Mouse (Mus musculus): ENCODE data around the gene Cnnm4. TPM values are rescaled to one million over a fixed set of nuclear protein-coding genes. Genes with fewer than 3 reads are reported as not detected.

Cnnm4 gene
- total RNA-seq, 2 experiments from 2014 or later, result 13.2 to 13.8 TPM

- intact Hi-C loops (cut with DNase I), result loop anchor here (1.0 to 2.0 kb wide), 5 partner anchors 87 to 197 kb away; no protein-coding TSS in a partner anchor
- H3K27ac ChIP-seq, result peak overlapping the region; percentile 19
- DNase-seq (ENCODE audit: extremely low spot score in 1 of 2, low spot score in 2 of 2), result peak in 1 of 2 experiments; percentile 35
- no peak for TF ChIP-seq CTCF (IDR thresholded peaks at IDR 0.05)
- H3K4me3 ChIP-seq, result no peak overlapping the region
These were observed 76.7 kb downstream of the Cnnm4 start for GRCm38 (mm10) chr1:36547981-36548598.

- no peak for TF ChIP-seq CTCF (IDR thresholded peaks at IDR 0.05)
These were observed 77.4 kb downstream of the Cnnm4 start for GRCm38 (mm10) chr1:36548771-36549170.

GRCm38 (mm10) chr1:36549491-36549890 is 78.1 kb downstream of the Cnnm4 start:
- no peak for DNase-seq (ENCODE audit: extremely low spot score in 1 of 2, low spot score in 2 of 2)
- Histone ChIP-seq H3K27ac (no peak overlapping the region), H3K4me3 (no peak overlapping the region)
- intact Hi-C loops (cut with DNase I), result loop anchor here (2.0 kb wide), 1 partner anchor 159 kb away; no protein-coding TSS in a partner anchor
- no peak for TF ChIP-seq CTCF (IDR thresholded peaks at IDR 0.05)

More at GRCm38 (mm10) chr1:36548771-36549170, 77.4 kb downstream of the Cnnm4 start:
- Histone ChIP-seq H3K27ac (no peak overlapping the region), H3K4me3 (no peak overlapping the region)
- intact Hi-C loops (cut with DNase I), result loop anchor here (2.0 kb wide), 1 partner anchor 160 kb away; no protein-coding TSS in a partner anchor
- DNase-seq (ENCODE audit: extremely low spot score in 1 of 2, low spot score in 2 of 2), result no peak

GRCm38 (mm10) chr1:36550075-36550863 is 78.8 kb downstream of the Cnnm4 start:
- Histone ChIP-seq H3K27ac (no peak overlapping the region), H3K4me3 (no peak overlapping the region)
- no peak for TF ChIP-seq CTCF (IDR thresholded peaks at IDR 0.05)
- intact Hi-C loops (cut with DNase I), result no loop called here
- DNase-seq (ENCODE audit: extremely low spot score in 1 of 2, low spot score in 2 of 2), result no peak

GRCm38 (mm10) chr1:36551904-36552303 is 80.5 kb downstream of the Cnnm4 start:
- no peak overlapping the region for H3K4me3 ChIP-seq
- H3K27ac ChIP-seq, result no peak overlapping the region
- DNase-seq (ENCODE audit: extremely low spot score in 1 of 2, low spot score in 2 of 2), result no peak
- intact Hi-C loops (cut with DNase I), result no loop called here
- TF ChIP-seq CTCF (IDR thresholded peaks at IDR 0.05), result no peak

- no peak for DNase-seq (ENCODE audit: extremely low spot score in 1 of 2, low spot score in 2 of 2)
- no peak overlapping the region for H3K4me3 ChIP-seq
- no peak for TF ChIP-seq CTCF (IDR thresholded peaks at IDR 0.05)
- intact Hi-C loops (cut with DNase I), result no loop called here
- no peak overlapping the region for H3K27ac ChIP-seq
These were observed 81.1 kb downstream of the Cnnm4 start for GRCm38 (mm10) chr1:36552506-36552905.

- intact Hi-C loops (cut with DNase I), result no loop called here
These were observed 83.4 kb downstream of the Cnnm4 start for GRCm38 (mm10) chr1:36554633-36555399.

GRCm38 (mm10) chr1:36555798-36556395 is 84.5 kb downstream of the Cnnm4 start:
- intact Hi-C loops (cut with DNase I), result no loop called here
- Histone ChIP-seq H3K27ac (peak overlapping the region; percentile 95), H3K4me3 (peak overlapping the region; percentile 92)
- TF ChIP-seq CTCF (IDR thresholded peaks at IDR 0.05), result no peak
- no peak for DNase-seq (ENCODE audit: extremely low spot score in 1 of 2, low spot score in 2 of 2)

More at GRCm38 (mm10) chr1:36554633-36555399, 83.4 kb downstream of the Cnnm4 start:
- no peak for DNase-seq (ENCODE audit: extremely low spot score in 1 of 2, low spot score in 2 of 2)
- Histone ChIP-seq H3K4me3 (peak overlapping the region; percentile 4; the same call in 1 of the 2 replicates), H3K27ac (no peak overlapping the region)
- no peak for TF ChIP-seq CTCF (IDR thresholded peaks at IDR 0.05)

- TF ChIP-seq CTCF (IDR thresholded peaks at IDR 0.05), result peak; percentile 97
- intact Hi-C loops (cut with DNase I), result no loop called here
- Histone ChIP-seq H3K27ac (peak overlapping the region; percentile 95), H3K4me3 (peak overlapping the region; percentile 92)
- peak; percentile 90 to 95 for DNase-seq (ENCODE audit: extremely low spot score in 1 of 2, low spot score in 2 of 2)
These were observed 85.4 kb downstream of the Cnnm4 start for GRCm38 (mm10) chr1:36556553-36557456.

GRCm38 (mm10) chr1:36557457-36558011 is 86.1 kb downstream of the Cnnm4 start:
- peak overlapping the region; percentile 92 for H3K4me3 ChIP-seq
- intact Hi-C loops (cut with DNase I), result loop anchor here (2.0 kb wide), 1 partner anchor 41 kb away; no protein-coding TSS in a partner anchor
- peak; percentile 70 to 74 for DNase-seq (ENCODE audit: extremely low spot score in 1 of 2, low spot score in 2 of 2)
- TF ChIP-seq CTCF (IDR thresholded peaks at IDR 0.05), result no peak; the same call in 1 of the 2 replicates
- H3K27ac ChIP-seq, result peak overlapping the region; percentile 95

Small RNAs within 50 kb of the gene (microRNA-seq; reads per million reads assigned to microRNA genes)
- 0 reads per million in 2 experiments for gene Gm47280

Other genes starting within 250 kb of the Cnnm4 start
- gene Uggt1, start 226.9 kb upstream of the Cnnm4 start, total RNA-seq (2021), result 10 to 100 TPM; 48.6 to 50.7 TPM
- gene Neurl3, start 196.9 kb upstream of the Cnnm4 start, total RNA-seq (2021), result under 1 TPM; 0.40 to 0.50 TPM
- gene Arid5a, start 163.9 kb upstream of the Cnnm4 start, total RNA-seq (2021), result 10 to 100 TPM; 16.1 to 23.5 TPM
- 10 to 100 TPM; 60.7 to 66.0 TPM for gene Kansl3, start 102.4 kb upstream of the Cnnm4 start, total RNA-seq (2021)
- gene Fer1l5, start 99.3 kb upstream of the Cnnm4 start, total RNA-seq (2021), result not detected
- 10 to 100 TPM; 43.5 to 51.0 TPM for gene Lman2l, start 26.3 kb upstream of the Cnnm4 start, total RNA-seq (2021)
- gene Cnnm3, start 40.2 kb downstream of the Cnnm4 start, total RNA-seq (2021), result 10 to 100 TPM; 29.8 to 34.9 TPM
- gene Ankrd23, start 65.3 kb downstream of the Cnnm4 start, total RNA-seq (2021), result 1 to 10 TPM; 5.0 to 8.1 TPM
- gene Gm42417, start 67.8 kb downstream of the Cnnm4 start, total RNA-seq (2021), result not detected
- 10 to 100 TPM; 12.0 to 14.8 TPM for gene Ankrd39, start 75.8 kb downstream of the Cnnm4 start, total RNA-seq (2021)
- 10 to 100 TPM; 17.7 to 18.4 TPM for gene Sema4c, start 86.7 kb downstream of the Cnnm4 start, total RNA-seq (2021)
- under 1 TPM in 1 of 2 experiments, not detected in 1; 0.40 TPM for gene Fam178b, start 211.6 kb downstream of the Cnnm4 start, total RNA-seq (2021)
- 100 to 1,000 TPM; 533 to 600 TPM for gene Cox5b, start 219.8 kb downstream of the Cnnm4 start, total RNA-seq (2021)
- under 1 TPM in 1 of 2 experiments, not detected in 1; 0.41 TPM for gene 4933424G06Rik, start 238.5 kb downstream of the Cnnm4 start, total RNA-seq (2021)
- 100 to 1,000 TPM; 323 to 361 TPM for gene Actr1b, start 242.8 kb downstream of the Cnnm4 start, total RNA-seq (2021)

Measured in left cerebral cortex, adult 2 months (tissue).